Mouse (Mus musculus) skeletal muscle tissue, adult 2 months (tissue): ENCODE measurements around the gene Sox14.

ENCODE experiments used
- DNase-seq: peaks from one replicate; pipeline ENCODE4 v3.0.0-alpha.2; 2012; ENCODE audit warnings: low read depth, low spot score

Sox14 gene

GRCm38 (mm10) chr9:99875618-99876372 lies at the start of gene Sox14:
TSS of gene Sox14 (minus strand) at chr9:99876170.
- no peak for DNase-seq

- DNase-seq: no peak
These were observed 3.3 kb upstream of the Sox14 start for GRCm38 (mm10) chr9:99879311-99879710.

- DNase-seq: no peak
These were observed 2.6 kb upstream of the Sox14 start for GRCm38 (mm10) chr9:99878588-99878987.

GRCm38 (mm10) chr9:99877056-99877546 lies 1.1 kb upstream of the Sox14 start:
- no peak for DNase-seq

- no peak for DNase-seq
These were observed 544 bp upstream of the Sox14 start for GRCm38 (mm10) chr9:99876373-99877055.

GRCm38 (mm10) chr9:99874735-99875617 lies 994 bp downstream of the Sox14 start:
- no peak for DNase-seq

- no peak for DNase-seq
These were observed 2.2 kb downstream of the Sox14 start for GRCm38 (mm10) chr9:99873721-99874120.

DNA sequence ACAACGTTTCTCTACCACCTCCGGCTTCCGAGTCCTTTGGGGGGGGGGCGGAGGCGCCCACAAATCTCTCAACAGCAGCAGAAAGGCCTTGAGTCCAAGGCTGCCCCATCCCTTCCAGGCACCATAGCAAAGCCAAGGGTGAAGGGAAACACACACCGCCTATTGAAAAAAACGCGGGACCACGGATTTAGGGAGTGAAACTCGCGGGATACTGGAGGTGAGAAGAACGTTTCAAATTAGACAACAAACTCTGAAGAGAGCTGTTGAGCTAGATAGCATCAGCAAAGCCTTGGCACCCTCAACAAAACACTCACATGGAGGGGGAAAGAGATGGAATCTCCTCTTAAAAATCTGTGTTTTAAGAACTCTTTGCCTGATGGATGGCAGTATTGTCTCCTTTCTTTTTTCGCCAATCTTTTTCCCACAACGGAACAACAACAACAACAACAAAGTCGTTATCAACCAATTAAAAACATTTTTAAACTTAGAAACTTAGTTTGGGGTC lies 2.8 kb downstream of the Sox14 start:
- no peak for DNase-seq

DNA sequence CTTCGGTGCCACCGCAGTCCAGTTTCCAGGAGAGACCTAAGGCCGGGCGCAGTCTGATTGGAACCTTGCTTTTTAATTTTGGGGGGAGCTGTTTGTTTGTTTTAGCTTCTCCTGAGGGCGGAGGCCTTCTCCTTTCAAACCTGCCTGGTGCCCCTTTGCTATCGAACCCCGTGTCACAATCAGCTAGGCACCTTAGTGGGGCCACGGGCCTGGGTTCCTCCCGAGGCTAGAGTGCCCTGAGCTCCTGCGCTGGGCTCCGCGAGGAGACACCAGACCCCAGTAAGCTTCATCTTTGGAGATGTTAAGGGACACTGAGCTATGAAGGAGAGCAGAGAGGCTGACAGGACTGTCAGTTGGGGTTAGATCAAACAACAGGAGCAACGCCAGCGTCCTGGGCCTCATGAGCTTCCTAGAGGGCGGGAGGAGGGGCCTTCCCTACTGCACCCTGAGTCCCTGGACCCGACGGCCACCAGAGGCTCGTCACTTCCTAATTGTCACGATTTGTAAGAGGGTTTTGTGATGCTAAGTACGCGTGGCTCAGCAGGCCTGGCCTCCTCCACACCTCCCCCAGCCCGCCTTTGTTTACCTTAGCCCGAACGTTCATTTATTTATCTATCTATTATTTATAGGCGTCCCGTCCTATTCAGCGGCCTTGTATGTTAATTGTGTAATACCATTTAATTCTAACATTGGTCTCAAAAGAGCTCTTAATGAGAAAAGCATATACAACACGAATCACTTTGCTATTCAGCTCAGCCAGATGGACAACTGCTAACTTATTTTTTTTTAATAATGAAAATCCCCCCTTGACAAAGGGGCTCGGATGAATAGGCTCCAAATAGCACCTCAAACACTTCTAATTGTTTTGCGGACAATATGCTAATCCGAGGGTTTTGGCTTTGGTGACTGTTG lies 3.5 kb downstream of the Sox14 start:
- DNase-seq: no peak

DNA sequence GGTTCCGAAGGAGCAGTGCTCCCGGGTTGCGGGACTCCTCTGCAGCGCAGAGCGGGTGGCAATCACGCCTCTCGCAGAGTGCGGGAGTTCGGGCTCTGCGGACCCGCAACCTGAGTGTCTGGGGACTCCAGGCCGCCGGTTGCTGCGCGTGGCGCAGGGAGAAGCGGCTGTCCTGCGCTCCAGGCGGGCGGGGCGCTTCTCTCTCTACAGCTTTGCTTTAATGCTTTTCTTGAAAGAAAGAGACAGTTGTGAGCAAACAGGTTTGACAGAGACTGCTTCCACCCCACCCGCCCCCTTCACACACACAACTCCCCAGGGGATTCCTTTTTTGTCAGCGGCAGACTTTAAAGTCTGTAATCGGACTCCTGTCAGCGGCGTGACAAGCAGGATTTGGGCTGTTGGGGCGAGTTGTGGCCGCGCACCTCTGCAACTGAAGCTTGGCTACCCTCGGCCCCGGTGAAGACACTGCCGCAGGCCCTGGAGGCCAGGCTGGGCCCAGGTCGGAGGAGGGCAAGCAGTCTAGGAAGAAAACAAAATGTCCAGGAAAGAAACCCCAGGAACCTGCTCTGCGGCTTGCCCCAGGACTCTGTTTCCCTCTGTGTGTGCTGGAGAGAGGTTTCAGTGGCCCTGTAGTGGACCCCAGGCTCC lies 4.3 kb downstream of the Sox14 start:
- DNase-seq: no peak

- DNase-seq: no peak
These were observed 5.0 kb downstream of the Sox14 start for GRCm38 (mm10) chr9:99870780-99871555.

DNA sequence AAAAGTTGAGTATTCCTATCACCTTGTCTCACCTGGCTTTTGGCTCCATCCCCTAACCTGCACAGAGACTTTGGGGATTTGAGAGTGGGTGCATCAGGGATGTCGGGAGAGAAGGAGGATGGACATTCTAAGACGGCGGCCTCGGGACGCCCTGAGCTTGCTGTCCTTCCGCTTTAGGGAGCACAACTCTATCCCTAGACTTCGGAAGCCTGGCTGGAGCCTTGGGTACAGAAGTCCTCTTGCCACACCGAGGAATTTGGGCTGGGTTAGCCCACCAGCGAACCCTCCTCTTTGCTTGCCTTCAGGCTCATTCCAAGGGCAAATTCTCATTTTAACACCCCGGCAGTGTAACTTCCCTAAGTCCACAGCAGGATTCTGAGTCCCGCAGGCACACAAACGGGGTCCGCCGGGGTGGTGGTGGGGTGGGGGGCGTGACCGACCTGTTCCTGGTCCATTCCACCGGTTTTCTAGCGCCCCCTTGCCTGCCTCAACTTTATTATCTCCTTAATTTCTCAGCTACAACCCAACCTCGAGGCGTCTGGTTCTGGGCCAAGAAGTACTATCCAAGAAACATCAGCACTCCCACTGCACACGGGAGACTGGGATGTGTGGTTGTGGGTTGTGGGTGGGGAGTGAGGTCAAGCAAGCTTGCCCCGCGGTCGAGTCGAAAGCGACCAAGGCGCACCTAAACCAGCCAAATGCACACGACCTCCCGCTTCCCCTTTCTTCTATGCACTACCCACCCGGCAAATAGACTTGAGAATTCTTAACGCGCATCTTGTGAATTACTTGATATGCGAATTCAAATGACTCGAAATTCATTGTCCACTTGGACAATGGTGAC lies 5.8 kb downstream of the Sox14 start:
- no peak for DNase-seq

GRCm38 (mm10) chr9:99869275-99869674 lies 6.7 kb downstream of the Sox14 start:
- no peak for DNase-seq

- no peak for DNase-seq
These were observed 7.4 kb downstream of the Sox14 start for GRCm38 (mm10) chr9:99868606-99869005.

- DNase-seq: no peak
These were observed 7.9 kb downstream of the Sox14 start for GRCm38 (mm10) chr9:99868054-99868453.

GRCm38 (mm10) chr9:99862936-99863335 lies 13.0 kb downstream of the Sox14 start:
- no peak for DNase-seq

DNA sequence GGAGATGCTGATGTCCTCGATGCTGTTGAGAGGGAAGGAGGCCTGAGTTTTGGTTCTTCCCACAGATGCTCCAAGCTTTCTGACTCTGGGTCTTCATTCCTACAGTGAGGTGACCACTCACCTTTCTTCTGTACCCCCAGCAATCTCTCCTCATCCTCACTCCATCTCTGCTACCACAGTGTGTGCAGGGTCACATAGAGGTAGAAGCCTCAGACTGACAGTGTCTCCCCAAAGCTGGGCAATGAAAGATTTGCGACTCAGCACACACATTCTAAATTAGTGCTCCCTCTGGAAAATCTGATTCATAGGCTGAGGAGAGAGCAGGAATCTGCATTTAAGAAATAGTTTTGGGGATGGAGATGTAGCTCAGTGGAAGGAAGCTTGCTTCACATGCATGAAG lies 21.5 kb downstream of the Sox14 start:
- DNase-seq: no peak

GRCm38 (mm10) chr9:99853356-99853755 lies 22.6 kb downstream of the Sox14 start:
- no peak for DNase-seq

DNA sequence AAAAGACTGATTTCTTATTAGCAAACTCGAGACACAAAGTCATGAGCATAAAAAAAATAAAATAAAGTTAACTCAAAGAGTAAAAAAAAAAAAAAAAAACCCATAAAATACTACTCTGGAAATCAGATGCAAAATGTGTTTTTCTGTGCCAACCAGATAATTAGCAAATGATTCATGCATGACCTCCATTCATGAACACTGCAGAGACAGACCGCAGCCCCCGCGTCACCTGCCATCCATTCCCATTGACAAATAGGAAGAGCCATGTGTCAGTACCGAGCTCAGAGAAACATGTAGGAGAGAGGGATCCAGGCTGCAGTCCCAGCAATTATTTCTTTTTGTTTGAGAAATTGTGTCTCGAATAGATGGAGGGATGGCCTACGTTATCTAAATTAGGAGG lies 25.6 kb downstream of the Sox14 start:
- DNase-seq: no peak
